Mouse (Mus musculus): ENCODE measurements around the gene Bcl9.

Gene Bcl9

DNA sequence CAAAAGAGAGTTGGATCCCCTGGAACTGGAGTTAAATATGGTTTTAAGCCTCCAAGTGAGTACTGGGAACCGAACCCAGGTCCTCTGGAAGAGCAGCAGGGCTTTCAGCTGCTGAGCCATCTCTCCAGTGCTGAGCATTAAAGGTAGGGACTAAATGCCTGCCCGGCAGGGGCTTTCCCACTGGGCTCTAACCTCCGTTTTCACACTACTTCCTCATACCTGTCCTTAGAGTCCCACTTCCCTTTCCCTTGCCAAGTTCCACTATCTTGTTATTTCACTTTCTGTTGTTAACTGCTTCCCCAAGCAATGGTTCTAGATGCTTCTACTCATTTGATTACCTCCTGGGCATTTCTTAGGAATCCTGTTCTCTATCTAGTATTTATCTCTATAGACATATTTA lies 65.4 kb downstream of the Bcl9 start:
- no peak for DNase-seq (ENCODE audit: low read depth)

DNA sequence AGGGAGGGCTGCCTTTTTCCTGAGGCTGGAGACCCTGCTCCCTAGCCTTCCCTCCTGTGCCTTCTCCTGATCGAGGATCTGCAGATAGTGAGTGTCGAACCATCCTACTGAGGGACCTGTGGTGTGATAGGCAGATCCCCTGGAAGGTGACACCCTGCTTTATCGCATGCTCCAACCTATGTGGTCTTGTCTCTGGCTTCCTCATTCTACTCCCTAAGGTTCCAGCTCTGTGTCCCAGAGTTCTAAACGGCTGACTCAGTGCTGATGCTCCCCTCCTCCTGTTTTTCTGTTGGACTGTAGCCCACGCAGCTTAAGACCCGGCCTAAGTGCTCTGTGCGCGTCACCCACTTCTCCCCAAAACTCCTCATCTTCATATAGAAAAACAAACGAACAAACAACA lies 65.9 kb downstream of the Bcl9 start:
- no peak for DNase-seq (ENCODE audit: low read depth)

DNA sequence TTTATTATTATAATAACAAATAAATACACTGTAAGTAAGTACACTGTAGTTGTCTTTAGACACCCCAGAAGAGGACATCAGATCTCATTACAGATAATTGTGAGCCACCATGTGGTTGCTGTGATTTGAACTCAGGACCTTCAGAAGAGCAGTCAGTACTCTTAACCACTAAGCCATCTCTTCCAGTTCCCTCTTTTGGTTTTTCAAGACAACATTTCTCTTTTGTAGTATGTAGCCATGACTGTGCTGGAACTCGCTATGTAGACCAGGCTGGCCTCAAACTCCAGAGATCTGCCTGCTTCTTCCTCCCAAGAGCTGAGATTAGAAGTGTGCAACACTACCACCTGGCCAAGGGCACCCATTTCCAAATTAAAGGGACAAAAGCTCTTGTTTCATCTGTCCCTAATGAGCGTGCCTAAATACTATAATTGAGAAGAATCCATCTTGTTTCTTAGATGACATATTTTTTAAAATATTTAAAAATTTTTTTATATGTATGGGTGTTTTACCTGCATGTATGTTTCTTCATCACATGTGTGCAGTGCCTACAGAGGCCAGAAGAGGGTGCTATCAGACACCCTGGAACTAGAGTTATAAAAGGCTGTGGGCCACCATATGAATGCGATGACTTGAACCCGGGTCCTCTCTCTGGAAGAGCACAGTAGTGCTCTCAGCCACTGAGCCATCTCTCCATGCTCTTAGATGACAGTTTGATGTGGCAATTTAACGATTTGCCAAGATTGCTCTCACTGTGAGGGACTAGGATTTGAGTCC lies 66.9 kb downstream of the Bcl9 start:
- no peak for DNase-seq (ENCODE audit: low read depth)

DNA sequence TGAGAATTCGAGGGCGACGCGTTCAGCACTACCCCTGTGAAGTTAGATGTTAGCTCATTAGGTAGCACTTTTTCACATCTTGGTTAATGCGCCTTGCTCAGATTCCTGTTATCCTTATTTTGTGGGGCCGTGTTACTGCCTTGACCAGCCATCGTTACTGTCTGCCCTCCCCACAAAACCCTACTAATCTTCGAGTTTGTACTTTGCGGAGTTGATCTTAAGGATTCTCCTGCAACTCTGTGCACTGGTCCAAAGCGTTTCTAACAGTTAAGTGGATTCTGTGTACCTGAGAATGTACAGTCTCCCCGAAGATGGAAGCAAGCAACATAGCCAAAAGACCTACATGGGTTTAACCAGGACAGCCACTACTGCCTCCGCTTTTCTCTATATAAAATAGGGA lies 69.3 kb downstream of the Bcl9 start:
- no peak for DNase-seq (ENCODE audit: low read depth)

DNA sequence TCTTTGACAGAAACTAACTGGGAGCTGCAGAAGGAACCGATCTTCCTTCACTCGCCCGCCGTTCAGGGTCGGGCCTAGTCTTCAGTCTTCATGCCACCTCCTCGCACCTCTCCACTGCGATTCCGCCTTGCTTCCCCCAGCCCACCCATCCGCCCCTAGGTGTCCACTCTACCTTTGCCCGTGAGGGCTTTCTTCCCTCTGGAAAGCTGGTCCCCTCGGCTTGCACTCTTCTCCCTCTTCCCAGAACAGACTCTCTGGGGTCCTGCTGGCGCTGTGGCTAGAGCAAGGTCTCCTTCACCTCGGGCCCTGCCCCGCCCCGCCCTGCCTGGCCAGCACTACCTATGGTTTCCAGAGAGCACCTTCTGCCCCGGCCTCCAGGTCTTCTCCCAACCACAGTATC lies 69.7 kb downstream of the Bcl9 start:
- no peak for DNase-seq (ENCODE audit: low read depth)

DNA sequence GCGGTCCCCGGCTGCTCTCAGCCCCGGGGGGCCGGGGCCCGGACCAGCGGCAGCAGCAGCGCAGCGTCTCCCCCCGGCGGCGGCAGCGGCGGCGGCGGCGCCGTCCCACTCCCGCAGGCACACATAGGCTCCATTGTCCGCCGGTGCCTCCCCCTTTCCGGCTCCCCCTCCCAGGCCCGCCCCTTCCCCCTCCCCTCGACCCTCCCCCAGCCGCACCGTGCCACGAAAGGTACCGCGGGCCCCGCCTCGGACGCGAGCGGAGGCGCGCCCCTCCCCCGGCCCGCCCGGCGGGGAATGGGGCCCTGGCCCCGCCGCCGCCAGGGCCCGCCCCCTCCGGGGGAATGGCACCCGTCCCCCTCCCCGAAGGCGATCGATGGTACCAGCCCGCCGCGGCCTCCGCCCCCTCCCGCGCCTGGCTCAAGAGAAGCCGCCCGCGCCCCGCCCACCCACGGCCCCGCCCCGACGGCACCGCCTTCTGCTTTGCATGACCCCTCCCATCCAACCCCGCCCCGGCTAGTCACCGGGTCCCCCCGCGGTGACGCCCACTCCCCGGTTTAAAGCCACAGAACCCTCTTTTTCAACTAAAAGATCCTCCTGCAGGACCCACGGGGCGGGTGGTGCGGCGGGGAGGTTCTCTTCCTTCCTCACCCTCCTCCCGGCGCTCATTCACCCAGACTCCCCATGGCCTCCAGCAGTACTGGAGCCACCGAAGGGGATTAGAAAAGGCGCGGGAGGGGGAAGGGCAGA lies 70.3 kb downstream of the Bcl9 start:
- peak; percentile 73 for DNase-seq (ENCODE audit: low read depth)

DNA sequence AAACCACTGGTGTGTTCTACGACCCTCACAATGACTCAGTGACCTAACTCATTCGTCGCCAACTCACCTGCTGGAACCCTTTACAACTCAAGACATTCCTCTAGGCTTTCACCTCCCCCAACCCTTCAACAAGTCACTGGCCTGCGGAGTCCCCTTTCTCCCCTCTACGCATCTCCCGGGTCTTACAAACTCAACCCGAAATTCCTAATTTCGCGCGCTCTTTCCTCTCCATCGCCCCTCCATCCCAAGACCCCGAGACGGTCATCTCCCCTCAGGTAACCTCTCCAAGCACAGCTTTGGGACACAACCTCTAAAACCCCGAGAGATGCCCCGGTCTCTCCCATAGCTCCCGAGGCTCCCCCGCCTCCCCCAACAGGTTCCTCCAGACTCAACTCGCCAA lies 71.0 kb downstream of the Bcl9 start:
- DNase-seq (ENCODE audit: low read depth): no peak

DNA sequence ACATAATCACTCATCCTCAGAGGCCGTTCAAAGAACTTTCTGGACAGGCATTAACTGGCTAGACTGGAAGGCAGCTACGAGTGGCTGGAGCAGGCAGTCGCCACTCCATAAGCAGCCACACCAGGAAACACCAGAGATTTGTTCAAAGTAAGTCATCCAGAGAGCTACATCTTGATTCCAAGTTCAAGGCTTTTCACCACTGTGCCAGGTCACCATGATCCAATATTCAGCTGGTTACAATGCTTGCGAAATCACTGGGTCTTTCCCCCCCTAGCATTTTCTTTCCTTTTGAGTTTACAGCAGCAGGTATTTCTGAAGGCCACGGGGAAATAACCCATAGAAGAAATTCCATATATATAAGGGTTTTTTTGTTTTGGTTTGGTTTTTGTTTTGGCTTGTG lies 72.5 kb downstream of the Bcl9 start:
- DNase-seq (ENCODE audit: low read depth): no peak

DNA sequence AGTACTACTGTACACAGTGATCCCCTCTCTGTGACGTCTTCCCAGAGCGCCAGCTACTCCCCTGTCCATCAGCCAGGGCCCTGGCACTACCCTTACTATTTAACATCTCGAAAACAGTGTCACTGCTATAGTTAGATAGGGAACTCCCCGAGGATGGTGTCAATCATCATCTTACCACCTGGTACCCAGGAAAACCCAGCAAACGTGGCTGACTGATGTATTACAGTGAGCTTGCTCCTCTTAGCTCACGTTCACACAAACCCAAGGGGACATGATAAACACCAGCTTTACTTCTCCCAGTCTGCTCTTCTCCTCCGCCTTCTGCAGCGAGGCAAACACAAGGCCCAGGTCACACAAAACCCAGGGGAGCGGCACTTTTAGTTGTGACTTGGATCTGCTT lies 74.5 kb downstream of the Bcl9 start:
- no peak for DNase-seq (ENCODE audit: low read depth)

DNA sequence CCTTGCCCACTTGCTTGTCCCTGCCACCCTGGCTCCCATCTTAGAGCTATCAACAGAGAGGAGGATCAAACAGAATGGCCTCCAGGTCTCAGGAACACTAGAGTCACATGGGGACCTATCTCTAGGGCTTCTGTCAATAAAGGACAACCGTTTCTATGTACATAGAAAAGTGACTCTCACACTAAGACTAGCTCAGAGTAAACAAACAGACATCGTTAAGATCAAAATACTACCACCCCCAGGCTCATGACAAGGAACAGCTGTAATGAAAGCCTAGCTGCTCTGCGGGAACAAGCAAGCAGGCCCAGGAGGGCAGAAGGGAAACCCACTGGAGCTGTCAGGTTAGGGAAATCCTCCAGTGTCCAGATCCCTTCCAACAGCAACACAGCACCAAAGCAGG lies 82.2 kb downstream of the Bcl9 start:
- no peak for DNase-seq (ENCODE audit: low read depth)

DNA sequence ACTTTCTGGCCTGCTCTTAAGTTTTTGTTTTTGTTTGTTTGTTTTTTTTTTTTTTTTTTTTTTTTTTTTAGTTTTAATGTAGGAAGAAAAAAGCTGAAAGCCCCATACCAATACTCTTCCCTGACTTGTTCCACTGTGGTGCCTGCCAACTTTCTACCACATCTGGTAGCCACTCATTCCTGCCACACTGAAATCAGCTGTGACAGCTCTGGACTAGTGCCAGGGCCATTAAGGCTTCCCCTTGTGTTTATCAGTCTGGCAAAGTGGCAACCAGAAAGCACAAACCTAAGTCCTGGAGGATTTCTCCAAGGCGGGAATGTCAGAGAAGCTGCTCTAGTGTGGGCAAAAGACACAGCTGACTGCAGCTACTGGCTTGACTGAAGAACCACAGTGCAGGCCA lies 83.3 kb downstream of the Bcl9 start:
- DNase-seq (ENCODE audit: low read depth): no peak

DNA sequence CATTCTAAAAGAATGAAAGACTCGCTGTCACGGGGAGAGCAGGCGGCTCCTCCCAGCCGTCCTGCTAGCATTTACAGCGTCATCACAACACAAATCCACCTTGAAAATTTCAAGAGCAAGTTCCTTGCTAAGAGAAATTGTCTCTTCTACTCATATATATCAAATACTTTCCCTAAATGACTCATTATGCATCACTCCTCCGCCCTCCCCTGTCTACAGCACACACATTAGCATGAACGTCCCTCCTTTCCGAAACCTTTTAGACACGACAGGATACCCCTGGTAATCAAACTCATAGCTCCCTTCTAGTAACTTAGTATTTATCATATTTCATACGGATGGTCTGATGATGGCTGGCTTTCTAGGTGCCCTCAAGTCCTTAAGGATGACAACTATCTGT lies 83.8 kb downstream of the Bcl9 start:
- DNase-seq (ENCODE audit: low read depth): no peak

DNA sequence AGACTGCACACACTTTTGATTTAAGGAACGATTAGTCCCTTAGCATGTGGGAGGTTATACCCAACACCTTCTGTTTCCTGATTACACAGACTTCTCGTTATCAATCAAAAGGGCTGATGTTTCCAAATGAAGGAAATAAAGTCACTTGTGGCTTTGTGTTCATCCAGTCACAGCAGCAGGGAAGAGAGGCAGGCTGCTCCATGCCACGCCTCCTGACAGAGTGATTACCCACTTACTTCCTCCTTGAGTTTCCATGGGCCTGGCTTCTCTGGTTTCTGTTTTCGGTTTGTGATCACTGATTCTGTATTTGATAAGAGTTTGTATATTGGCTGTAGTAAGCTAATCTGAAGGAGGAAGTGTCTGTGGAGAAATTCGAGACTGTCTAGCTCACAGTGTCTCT lies 86.5 kb downstream of the Bcl9 start:
- DNase-seq (ENCODE audit: low read depth): no peak

DNA sequence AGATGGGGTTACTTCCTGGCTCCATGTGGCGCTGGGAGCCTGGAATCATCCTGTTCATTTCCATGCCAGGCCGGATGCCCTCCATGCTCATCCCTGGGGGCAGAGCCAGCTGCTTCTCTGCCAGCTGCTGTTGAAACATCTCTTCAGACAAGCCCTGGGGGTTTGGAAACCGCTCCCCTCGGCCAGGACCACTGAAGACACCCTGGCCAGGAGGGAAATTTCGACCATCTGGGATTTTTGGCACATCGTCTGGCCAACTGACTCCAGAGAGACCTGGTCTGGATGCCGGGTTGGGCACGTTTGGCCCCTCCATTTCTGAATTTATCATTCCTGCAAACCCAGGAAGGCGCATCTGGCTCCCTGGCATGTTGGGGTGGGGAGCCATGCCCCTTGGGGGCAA lies 88.4 kb downstream of the Bcl9 start:
- DNase-seq (ENCODE audit: low read depth): no peak

DNA sequence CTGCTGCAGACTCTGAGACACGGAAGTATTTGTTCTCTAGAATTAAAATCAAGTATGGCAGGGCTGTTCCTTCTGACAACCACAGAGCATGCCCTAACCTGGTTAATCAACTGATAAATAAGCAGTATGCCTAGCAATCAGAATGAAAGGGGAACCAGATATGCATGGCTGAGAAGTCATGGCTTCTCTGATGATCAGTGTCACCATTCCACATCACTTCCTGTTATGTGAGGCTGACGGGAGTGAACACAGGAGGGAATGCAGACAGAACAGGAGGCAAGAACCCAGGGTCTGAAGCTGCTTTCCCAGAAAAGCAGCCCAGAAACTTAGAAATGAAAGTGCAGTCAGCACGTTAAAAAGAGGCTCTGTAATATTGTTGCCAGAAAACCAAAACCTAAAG lies 91.2 kb downstream of the Bcl9 start:
- DNase-seq (ENCODE audit: low read depth): no peak

DNA sequence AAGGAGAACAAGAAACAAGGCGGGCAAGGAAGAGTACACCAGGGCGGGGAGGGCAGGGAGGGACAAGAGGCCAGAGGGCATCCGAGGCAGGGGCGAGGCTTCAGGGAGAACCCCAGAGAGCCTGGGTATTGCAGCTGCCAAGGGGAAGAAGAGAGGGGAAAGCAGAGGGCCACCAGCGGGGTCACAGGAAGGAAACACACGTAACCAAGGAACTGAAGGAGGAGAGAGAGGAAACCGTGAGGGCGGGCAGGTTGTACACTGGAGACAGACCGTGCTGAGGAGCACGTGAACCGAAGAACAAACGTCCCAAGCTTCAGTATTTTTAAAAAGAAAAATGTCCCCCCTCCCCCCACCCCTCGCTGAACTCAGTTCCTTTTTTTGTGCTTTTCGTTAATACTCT lies 93.8 kb downstream of the Bcl9 start:
- DNase-seq (ENCODE audit: low read depth): no peak

DNA sequence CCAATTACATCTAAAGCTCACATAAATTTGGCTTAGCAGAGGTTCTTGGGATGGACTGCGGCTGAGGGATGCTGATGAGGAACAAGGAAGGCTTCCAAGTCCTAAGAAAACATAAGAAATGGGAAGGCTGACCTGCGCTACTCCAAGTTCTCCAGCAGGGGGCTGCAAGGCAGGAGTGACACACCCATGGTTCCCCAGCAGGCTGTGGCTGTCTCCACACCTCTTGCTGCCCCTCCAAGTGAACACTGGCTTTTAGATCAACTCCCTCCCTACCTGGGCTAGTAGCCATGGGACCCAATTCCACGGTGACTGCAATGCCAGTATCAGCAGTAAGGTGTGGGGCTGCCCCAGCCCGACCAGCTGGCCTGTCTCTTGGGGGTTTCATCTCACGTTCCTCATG lies 95.8 kb downstream of the Bcl9 start:
- DNase-seq (ENCODE audit: low read depth): peak; percentile 24

DNA sequence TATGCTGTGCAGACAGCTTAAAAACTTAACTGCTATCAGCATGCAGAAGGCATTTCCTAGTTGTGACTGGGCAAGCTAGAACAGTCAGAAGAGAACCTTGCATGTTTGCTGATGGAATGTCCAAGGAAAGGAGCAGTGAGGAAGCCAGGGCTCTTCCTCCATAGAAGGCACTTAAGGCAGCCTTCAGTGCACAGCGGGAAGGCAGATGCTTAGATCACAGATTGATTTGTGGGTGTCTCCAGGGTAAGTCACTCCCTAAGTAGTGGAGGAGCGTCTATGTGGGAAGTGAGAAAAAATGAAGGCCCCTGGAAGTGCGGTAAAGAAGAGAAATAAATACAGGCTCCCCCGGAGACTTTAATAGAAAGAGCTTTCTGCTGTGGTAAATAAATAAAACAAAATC lies 98.5 kb downstream of the Bcl9 start:
- no peak for DNase-seq (ENCODE audit: low read depth)

DNA sequence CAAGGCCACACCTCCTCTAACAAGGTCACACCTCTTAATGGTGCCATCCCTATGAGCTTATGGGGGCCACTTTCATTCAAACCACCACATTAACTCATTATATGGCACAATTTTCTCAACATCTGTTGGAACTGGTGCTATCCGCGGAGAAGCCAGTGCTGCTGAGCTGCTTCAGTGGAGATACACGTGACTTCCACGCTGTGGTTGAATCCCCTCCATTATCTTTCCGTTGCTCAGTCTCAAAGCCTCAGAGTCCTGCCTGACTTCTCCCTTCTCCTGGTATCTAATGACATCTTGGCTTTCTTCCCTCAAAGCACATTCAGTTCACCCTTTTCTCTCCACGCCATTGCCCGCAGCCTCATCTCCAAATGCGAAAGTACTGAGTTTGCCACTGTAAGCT lies 101.1 kb downstream of the Bcl9 start:
- DNase-seq (ENCODE audit: low read depth): no peak

DNA sequence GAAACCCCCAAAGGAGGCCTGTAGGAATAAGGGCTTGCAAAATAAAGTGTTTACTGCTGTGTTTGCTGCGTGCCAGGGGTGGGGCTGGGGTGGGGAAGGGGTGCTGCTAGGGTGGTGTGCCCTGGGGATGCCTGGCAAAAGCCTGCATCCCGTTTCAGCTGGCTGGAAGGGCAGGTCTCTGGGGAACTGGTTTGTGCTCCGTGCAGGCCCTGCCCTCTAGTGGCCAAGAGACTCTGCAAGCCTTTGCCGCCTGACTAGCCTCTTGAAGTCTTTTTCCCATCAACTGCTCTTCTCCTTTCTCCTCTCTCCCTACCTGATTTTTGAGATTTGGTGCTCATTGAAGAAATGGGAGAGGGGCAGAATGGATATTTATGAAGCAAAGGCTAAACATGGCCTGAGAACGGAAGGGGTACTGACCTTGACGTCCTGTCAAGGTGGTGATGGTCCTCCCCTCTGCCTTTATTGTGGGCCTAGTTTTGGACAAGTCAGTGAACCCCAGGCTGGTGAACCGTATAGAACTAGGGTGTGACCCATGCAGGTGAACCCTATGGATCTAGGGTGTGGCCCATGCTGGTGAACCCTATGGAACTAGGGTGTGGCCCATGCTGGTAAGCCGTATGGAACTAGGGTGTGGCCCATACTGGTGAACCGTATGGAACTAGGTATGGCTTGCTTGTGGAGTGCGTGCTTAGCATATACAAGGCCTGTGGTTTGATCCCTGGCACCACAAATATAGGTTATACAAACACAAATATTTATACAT lies 112.4 kb downstream of the Bcl9 start:
- DNase-seq (ENCODE audit: low read depth): peak; percentile 34

DNA sequence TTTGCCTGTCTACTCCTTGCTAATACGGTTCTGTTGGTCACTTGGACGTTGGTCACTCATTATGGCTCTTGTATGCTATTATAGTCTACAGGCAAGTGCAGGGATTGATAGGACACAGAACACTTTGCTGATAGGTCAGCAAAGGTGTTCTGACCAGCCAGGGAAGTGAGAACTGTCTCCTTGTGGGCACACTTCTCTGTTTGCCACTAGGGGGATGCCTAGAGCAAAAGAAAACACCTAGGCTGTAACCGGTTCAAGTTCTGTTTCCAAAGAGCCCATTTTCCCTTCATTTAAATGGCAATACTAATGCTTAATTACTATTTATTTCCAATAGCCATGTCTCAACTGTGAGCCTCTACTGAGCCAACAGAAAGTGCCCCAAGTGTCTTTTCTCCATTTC lies 113.9 kb downstream of the Bcl9 start:
- DNase-seq (ENCODE audit: low read depth): no peak

DNA sequence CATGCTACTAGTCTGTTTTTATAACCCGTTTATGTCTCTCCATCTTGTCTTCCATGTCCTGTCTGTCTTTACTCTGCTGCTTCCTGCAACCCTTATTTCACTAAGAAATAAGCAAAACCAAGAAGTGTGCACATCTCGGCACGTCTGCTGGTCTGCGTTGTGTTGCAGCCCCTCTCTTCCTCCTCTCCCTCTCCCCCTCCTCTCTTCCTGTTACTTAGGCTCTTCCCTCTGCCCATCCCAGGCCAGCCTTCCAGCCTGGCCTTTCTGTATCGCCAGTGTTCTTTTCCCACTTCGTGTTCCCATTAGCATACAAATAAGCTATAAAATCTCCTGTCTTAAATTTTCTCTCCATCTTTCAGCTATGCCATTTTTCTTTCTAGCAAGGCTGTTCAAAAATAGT lies 117.2 kb downstream of the Bcl9 start:
- no peak for DNase-seq (ENCODE audit: low read depth)

DNA sequence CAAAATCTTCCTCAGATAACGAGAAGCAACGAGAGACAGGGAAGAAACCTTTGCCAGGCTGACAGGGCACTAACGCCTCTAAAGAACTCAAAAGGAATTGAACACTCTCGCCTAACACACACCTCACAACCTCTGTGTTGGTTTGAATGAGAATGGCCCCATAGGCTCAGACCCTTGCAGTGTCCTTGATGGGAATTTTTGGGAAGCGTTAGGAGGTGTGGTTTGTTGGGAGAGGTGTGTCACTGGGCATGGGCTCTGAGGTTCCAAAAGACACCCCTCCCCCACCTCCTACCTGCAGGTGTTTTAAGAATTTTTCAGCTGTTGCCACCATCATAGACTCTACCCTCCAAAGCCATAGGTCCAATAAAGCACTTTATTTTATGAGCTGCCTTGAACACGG lies 118.8 kb downstream of the Bcl9 start:
- no peak for DNase-seq (ENCODE audit: low read depth)

Measured in c-Kit-positive CD71-positive TER-119-negative erythroid progenitor cells, embryonic 14.5 days (primary cell).